Mouse (Mus musculus) limb, embryonic 13.5 days (tissue): Measurements from ENCODE around the gene Pgm1. TPM values are rescaled to one million over a fixed set of nuclear protein-coding genes. Genes with fewer than 3 reads are reported as not detected.

ENCODE experiments used
- ATAC-seq: fragments of 200-750 bp; cut with Nextera tagmentation; 2 replicates; pipeline ENCODE4 v1.8.0; 2017; ENCODE audit warnings: low read depth, moderate number of reproducible peaks, moderate TSS enrichment; ENCODE audit not compliant: low FRiP score
- H3K27ac ChIP-seq: fragments of 300-500 bp; sonication (generic); 2 replicates; pipeline ENCODE4 v1.5.1; 2015; ENCODE audit warnings: inconsistent platforms, mild to moderate bottlenecking, moderate library complexity
- H3K27me3 ChIP-seq: fragments of 300-500 bp; sonication (generic); 2 replicates; pipeline ENCODE4 v1.6.1; 2015; ENCODE audit warnings: mild to moderate bottlenecking, inconsistent platforms
- H3K36me3 ChIP-seq: fragments of 300-500 bp; sonication (generic); 2 replicates; pipeline ENCODE4 v1.6.1; 2015; ENCODE audit warnings: inconsistent platforms, mild to moderate bottlenecking, moderate library complexity
- H3K4me1 ChIP-seq: fragments of 300-500 bp; sonication (generic); 2 replicates; pipeline ENCODE4 v1.6.1; 2015; ENCODE audit warnings: inconsistent platforms
- H3K4me2 ChIP-seq: fragments of 300-500 bp; sonication (generic); replicated peaks from 2 replicates; pipeline ENCODE4 v1.6.1; 2015; ENCODE audit warnings: inconsistent platforms, mild to moderate bottlenecking, moderate library complexity
- H3K4me3 ChIP-seq: fragments of 300-500 bp; sonication (generic); 2 replicates; pipeline ENCODE4 v1.5.1; 2015; ENCODE audit warnings: moderate library complexity, mild to moderate bottlenecking, inconsistent platforms
- H3K9ac ChIP-seq: fragments of 300-500 bp; sonication (generic); 2 replicates; pipeline ENCODE4 v1.6.1; 2015; ENCODE audit warnings: mild to moderate bottlenecking, inconsistent platforms
- H3K9me3 ChIP-seq: fragments of 300-500 bp; sonication (generic); 2 replicates; pipeline ENCODE4 v1.6.1; 2016; ENCODE audit warnings: inconsistent platforms
- WGBS: fragments of 180-500 bp; shearing (Covaris S2); methylation state at CpG from one replicate; pipeline ENCODE4 v1.1.7; 2015; 5-methylcytosine and 5-hydroxymethylcytosine counted together
- polyA plus RNA-seq: library from polyadenylated mRNA; unstranded; fragments of >200 nt; fragmentation: Nextera tagmentation; extraction: Ambion mirVana; gene quantifications from 2 replicates; pipeline ENCODE4 v1.2.1, GENCODE M21; 2015

The Pgm1 gene
- 58.9 and 61.5 TPM in 2 replicates for polyA plus RNA-seq

DNA sequence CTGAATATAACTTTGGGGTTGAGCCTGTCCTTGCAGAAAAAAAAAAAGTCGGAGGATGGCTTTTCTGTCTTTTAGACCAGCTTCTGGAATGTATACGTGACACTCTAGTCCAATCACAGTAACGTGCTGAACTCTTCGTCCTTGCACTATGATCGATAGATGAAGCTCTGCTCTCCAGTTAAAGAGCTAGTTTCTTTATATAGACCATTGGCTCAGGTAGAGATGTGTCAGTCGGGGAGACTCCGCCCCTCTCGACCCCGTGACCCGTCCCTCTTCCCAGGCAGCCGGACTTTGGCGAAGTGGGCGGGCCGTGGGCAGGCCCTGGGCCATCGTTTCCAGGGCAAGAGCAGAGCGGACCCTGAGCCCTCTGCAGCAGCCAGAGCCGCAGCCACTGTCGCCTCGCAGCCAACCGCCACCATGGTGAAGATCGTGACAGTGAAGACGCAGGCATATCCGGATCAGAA is at the start of gene Pgm1:
TSS of gene Pgm1 (plus strand) at position 266 of the 464 bp plus-strand sequence.
- Histone ChIP-seq H3K4me1 (peaks cover 28% of the 10 kb centered on the region), H3K27ac (peak within 1 kb of the TSS; percentile 88), H3K36me3 (no peaks in the 10 kb centered on the region), H3K4me2 (peak within 1 kb of the TSS; percentile 95), H3K4me3 (peak within 1 kb of the TSS; percentile 61), H3K9me3 (no peaks in the 10 kb centered on the region), H3K27me3 (peaks cover 3% of the 10 kb centered on the region; the same call in 1 of the 2 replicates), H3K9ac (peak within 1 kb of the TSS; percentile 80)
- 4% methylated on average over 23 of the region's 23 CpGs for WGBS
- peak; percentile 82 for ATAC-seq

DNA sequence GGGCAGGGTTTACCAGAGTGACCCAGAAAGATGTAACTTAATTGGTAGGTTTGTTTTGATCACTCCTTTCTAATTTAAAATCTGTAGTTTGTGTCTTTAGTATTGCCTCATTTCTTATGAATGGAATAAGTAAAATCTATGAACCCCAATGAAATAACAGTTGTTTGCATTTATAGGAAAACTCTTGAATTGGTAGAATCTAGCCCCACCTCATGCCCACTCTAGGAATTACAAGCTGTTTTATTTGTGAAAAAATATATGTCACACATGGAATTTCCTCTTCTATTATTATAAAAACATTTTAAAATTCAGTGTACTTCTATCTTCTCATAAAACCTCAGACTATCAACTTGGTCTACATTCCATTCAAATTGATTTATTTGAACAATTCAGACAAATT is 47.3 kb upstream of the Pgm1 start:
- Histone ChIP-seq H3K27me3 (no peaks in the 10 kb centered on the region), H3K4me1 (0 out of 2 replicates have a peak, but pooled peaks cover 3% of the 10 kb centered on the region), H3K4me2 (no peak overlapping the region), H3K9me3 (no peaks in the 10 kb centered on the region), H3K36me3 (0 out of 2 replicates have a peak, but pooled peaks cover 3% of the 10 kb centered on the region), H3K27ac (no peak overlapping the region), H3K4me3 (no peak overlapping the region), H3K9ac (no peak overlapping the region)
- no peak for ATAC-seq

DNA sequence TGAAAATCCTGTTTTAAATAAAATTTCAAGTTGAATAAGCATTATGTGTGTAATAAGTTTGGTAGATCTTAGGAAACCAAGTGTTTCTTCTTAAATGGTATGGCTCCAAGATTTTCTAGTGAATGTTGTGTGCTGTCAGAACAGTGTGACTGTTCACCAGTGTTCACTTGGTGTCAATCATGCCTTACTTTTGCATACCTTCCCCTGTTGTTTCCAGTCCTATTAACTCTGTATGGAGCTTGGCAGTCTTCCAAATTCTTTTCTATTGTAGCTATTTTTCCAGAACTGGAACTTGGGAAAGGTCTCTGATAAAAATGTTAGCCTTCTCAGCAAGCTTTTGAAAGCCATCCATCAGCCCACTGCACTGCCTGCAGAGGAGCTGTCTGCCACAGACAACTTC is 46.8 kb upstream of the Pgm1 start:
- Histone ChIP-seq H3K4me1 (0 out of 2 replicates have a peak, but pooled peaks cover 3% of the 10 kb centered on the region), H3K4me2 (no peak overlapping the region), H3K4me3 (no peak overlapping the region), H3K27ac (no peak overlapping the region), H3K9me3 (no peaks in the 10 kb centered on the region), H3K27me3 (no peaks in the 10 kb centered on the region), H3K36me3 (0 out of 2 replicates have a peak, but pooled peaks cover 3% of the 10 kb centered on the region), H3K9ac (no peak overlapping the region)
- no peak for ATAC-seq

DNA sequence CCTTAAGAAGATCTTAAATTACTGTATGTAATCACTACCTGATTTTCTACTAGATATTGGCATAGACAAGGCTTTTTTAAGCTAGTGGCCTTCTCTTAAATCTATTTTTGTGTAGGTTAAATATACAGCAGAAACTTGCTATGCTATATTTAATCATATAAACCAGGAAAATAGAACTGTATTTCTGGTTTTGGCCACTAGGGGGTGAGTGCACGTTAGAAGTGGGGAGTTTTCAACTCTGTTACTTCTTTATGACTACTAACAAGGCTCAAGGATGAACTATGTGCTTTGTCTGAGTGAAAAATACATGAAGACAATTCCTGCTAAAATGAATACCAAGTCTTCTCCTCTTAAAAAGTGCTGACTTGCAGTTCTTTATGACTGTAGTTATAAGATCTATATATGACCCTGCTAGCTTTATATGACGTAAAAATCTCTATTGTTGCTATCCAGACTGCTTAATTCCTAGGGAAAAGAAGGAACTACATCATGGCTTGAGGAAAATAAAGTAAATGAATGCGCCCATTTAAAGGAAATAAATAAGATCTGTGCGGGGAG is 15.2 kb upstream of the Pgm1 start:
- no peak for ATAC-seq
- Histone ChIP-seq H3K27ac (no peak overlapping the region), H3K4me3 (no peak overlapping the region), H3K4me1 (no peaks in the 10 kb centered on the region), H3K36me3 (no peaks in the 10 kb centered on the region), H3K27me3 (no peaks in the 10 kb centered on the region), H3K4me2 (no peak overlapping the region), H3K9me3 (no peaks in the 10 kb centered on the region), H3K9ac (no peak overlapping the region)
- WGBS, result 68% methylated on average over 4 of the region's 4 CpGs

DNA sequence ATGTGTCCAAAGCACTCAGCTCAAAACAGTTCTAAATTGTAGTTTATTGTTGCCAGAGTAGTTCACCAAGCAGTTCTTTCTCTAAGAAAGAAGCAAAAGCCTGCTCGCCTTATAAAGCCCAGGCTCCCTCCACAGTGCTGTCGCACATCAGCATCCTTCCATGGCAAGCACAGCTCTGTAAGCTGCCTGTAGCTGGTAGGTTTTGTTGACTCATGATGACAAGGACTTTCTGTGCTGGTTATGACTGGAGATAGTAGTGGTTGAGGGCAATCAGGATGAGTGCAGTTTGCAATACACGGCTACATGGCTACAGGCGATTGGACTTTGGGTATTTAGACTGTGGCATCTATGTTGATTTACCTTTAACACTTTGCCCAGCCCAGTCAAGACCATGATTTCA is 2.8 kb upstream of the Pgm1 start:
- 85% methylated on average over 4 of the region's 4 CpGs for WGBS
- no peak for ATAC-seq
- H3K36me3 ChIP-seq, result no peaks in the 10 kb centered on the region
- H3K9ac ChIP-seq, result no peak overlapping the region
- H3K27ac ChIP-seq, result no peak overlapping the region
- no peak overlapping the region for H3K4me3 ChIP-seq
- peaks cover 2% of the 10 kb centered on the region; the same call in 1 of the 2 replicates for H3K27me3 ChIP-seq
- H3K4me2 ChIP-seq, result no peak overlapping the region
- peaks cover 23% of the 10 kb centered on the region for H3K4me1 ChIP-seq
- no peaks in the 10 kb centered on the region for H3K9me3 ChIP-seq

DNA sequence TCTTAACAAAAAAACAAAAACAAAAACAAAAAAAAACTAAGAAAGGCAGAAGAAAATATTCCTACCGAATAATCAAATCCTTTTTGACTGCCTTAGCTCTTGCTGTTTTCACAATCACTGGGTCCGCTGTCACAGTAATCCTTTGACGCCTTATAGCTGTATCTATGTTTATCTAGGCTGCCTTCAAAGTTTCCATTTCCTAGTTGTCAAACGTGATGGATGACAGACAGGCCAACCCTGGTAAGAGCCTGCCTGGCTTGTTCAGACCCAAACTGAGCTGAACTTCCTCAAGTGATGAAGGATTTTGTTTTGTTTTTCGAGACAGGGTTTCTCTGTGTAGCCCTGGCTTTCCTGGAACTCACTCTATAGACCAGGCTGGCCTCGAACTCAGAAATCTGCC is 693 bp upstream of the Pgm1 start:
- 77% methylated on average over 6 of the region's 6 CpGs for WGBS
- no peak overlapping the region for H3K4me3 ChIP-seq

DNA sequence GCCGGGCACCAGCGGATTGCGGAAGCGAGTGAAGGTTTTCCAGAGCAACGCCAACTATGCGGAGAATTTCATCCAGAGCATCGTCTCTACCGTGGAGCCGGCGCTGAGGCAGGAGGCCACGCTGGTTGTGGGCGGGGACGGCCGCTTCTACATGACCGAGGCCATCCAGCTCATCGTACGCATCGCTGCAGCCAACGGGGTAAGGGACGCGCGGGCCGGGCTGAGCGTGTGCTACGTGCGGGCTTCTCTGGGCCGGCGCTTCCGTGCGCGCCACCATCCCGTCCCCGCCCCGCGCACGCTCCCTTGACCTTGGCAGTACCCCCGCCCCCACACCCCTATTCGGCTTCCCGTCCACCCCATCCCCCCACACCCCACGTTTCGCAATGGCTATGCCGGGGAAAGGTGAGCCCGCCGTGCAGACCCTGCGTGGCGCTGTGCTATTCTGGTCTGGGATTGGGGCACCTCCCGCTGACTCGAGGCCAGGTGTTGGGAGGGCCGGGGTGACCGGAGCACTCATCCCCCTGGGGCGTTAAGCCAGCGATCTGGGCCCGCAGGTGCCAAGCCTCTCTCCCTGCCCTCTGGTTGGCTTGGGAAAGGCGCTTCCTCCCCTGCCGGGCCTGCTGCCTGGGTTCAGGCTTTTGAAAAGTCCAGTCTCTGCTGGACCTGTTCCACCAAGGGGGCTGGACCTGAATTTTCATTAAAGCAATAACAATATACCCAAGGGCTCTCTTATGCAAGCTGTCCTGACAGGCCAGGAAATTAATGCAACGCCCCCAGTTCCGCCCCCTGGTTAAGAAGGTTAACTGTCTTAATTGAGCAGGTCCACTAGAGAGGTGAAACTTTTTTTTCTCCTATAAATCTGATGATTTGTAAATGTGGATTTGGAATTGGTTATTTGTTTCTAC is 651 bp downstream of the Pgm1 start, which contains the start of gene Itgb3bp:
TSS of gene Itgb3bp (minus strand) at position 201 of the 905 bp plus-strand sequence.
- under 1% methylated on average over 57 of the region's 57 CpGs for WGBS
- Histone ChIP-seq H3K9ac (peak within 1 kb of the TSS; percentile 80), H3K27ac (peak within 1 kb of the TSS; percentile 88), H3K36me3 (no peaks in the 10 kb centered on the region), H3K27me3 (peaks cover 3% of the 10 kb centered on the region; the same call in 1 of the 2 replicates), H3K4me3 (peak within 1 kb of the TSS; percentile 61), H3K4me2 (peak within 1 kb of the TSS; percentile 95), H3K9me3 (no peaks in the 10 kb centered on the region), H3K4me1 (peaks cover 28% of the 10 kb centered on the region)
- peak; percentile 90 for ATAC-seq

More for the DNA sequence above, 693 bp upstream of the Pgm1 start:
- ATAC-seq, result no peak
- peak overlapping the region; percentile 95; the same call in 1 of the 2 replicates for H3K4me2 ChIP-seq
- H3K9ac ChIP-seq, result no peak overlapping the region
- H3K36me3 ChIP-seq, result no peaks in the 10 kb centered on the region
- no peak overlapping the region for H3K27ac ChIP-seq
- H3K4me1 ChIP-seq, result peaks cover 28% of the 10 kb centered on the region
- H3K27me3 ChIP-seq, result peaks cover 3% of the 10 kb centered on the region; the same call in 1 of the 2 replicates
- no peaks in the 10 kb centered on the region for H3K9me3 ChIP-seq

DNA sequence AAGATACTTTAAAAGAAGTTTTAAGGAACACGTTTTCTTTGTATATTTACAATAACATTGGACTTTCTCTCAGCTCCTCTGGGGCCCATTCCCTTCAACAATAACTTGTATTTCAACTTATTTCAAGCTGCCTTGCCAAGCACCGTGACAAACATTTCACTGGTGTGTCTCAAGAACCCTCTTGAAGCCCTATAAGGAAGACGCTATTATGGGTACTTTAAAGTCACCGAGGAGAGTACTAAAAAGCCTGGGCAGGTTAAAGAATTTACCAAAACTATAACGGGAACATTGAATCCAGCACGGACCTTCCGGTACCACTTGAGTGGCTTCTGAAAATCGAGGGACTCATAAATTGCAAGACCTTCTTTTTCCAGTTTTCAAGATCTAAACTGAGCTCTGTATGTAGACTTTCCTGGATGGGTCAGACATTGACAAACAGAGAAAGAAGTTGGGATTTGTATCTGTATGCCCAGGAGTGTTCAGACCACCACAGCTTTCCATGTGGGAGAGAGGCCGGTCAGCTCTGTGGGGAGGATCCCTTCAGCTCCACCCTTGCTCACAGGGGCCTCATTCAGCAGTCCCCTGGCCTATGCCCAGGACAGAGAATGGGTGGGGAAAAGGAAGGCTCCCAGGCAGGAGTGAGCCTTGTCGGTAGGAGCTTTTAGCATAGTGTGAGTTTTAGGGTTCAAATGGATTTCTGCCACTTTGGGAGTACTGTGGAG is 1.5 kb downstream of the Pgm1 start:
- H3K4me2 ChIP-seq, result peak overlapping the region; percentile 95
- H3K9me3 ChIP-seq, result no peaks in the 10 kb centered on the region
- H3K27ac ChIP-seq, result no peak overlapping the region; the same call in 1 of the 2 replicates
- peaks cover 28% of the 10 kb centered on the region for H3K4me1 ChIP-seq
- 40% methylated on average over 10 of the region's 10 CpGs for WGBS
- peak overlapping the region; percentile 61 for H3K4me3 ChIP-seq
- peaks cover 3% of the 10 kb centered on the region; the same call in 1 of the 2 replicates for H3K27me3 ChIP-seq
- ATAC-seq, result no peak
- no peaks in the 10 kb centered on the region for H3K36me3 ChIP-seq
- H3K9ac ChIP-seq, result peak overlapping the region; percentile 43; the same call in 1 of the 2 replicates

DNA sequence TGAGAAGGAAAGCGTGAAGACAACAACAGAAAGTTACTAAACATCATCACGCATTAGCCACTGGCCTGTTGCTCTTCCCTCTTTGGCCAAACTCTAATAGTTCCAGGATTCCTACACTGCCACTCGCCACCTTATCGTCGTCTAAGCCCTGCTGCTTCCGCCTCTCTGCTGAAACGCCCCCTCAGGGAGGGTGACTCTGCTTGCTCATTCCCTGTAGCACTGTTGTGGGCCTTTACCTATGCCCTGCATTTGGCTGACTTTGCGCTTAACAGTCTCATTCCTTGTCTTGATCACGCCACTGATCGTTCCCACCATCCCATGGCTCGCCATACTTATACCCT is 2.0 kb downstream of the Pgm1 start:
- peaks cover 3% of the 10 kb centered on the region; the same call in 1 of the 2 replicates for H3K27me3 ChIP-seq
- H3K4me2 ChIP-seq, result peak overlapping the region; percentile 95
- peaks cover 28% of the 10 kb centered on the region for H3K4me1 ChIP-seq
- 73% methylated on average over 11 of the region's 11 CpGs for WGBS
- no peak for ATAC-seq
- H3K27ac ChIP-seq, result no peak overlapping the region
- no peaks in the 10 kb centered on the region for H3K36me3 ChIP-seq
- no peaks in the 10 kb centered on the region for H3K9me3 ChIP-seq
- no peak overlapping the region for H3K9ac ChIP-seq
- H3K4me3 ChIP-seq, result 0 out of 2 replicates have a peak overlapping the region, but pooled peaks have one; percentile 61

DNA sequence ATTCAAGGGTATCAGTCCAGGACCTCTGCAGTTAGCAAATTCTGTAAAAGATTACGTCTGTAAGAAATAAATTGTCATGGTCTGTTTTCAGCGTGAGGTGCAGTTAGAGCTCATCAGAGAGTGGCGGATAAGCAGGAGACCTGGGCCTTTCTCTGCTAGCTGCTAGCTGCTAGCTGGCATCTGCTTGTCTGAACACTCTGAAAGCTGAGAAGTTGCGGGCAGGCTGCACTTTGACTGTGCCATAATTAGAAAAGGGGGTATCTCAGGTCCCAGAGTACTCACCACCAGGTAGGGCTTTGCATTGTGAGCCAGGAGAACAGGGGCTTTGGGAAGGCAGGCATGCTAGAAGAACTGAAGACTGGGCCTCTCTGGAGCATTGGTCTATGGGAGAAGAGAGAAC is 2.6 kb downstream of the Pgm1 start:
- H3K4me1 ChIP-seq, result peaks cover 25% of the 10 kb centered on the region
- peaks cover 3% of the 10 kb centered on the region; the same call in 1 of the 2 replicates for H3K27me3 ChIP-seq
- H3K4me3 ChIP-seq, result no peak overlapping the region
- H3K9me3 ChIP-seq, result no peaks in the 10 kb centered on the region
- H3K27ac ChIP-seq, result no peak overlapping the region
- peak overlapping the region; percentile 95; the same call in 1 of the 2 replicates for H3K4me2 ChIP-seq
- no peak for ATAC-seq
- H3K9ac ChIP-seq, result no peak overlapping the region
- WGBS, result 84% methylated on average over 4 of the region's 4 CpGs
- no peaks in the 10 kb centered on the region for H3K36me3 ChIP-seq

DNA sequence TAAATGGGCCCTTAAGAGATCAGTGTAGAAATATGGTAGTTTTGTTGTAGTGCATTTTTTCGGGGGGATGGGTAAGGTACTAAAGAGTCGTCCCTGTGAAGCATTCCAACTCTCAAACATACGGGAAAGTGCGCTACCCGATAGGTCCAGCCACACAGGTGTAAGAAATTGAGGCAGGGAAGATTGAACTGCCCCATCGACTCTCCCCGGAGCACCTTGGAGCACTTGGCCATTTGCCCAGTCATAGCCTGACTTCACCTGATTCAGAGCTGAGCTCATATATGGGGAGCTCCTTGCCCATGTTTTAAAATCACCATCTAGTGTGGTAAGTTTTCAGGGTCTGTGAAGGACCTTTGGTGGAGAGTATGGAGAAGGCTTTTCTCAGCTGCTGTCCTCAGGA is 5.6 kb downstream of the Pgm1 start:
- 84% methylated on average over 7 of the region's 7 CpGs for WGBS
- no peak overlapping the region for H3K4me2 ChIP-seq
- H3K27ac ChIP-seq, result no peak overlapping the region
- peaks cover 3% of the 10 kb centered on the region; the same call in 1 of the 2 replicates for H3K27me3 ChIP-seq
- no peaks in the 10 kb centered on the region for H3K36me3 ChIP-seq
- H3K4me3 ChIP-seq, result no peak overlapping the region
- no peak overlapping the region for H3K9ac ChIP-seq
- no peaks in the 10 kb centered on the region for H3K9me3 ChIP-seq
- H3K4me1 ChIP-seq, result peaks cover 27% of the 10 kb centered on the region
- no peak for ATAC-seq
